Mouse (Mus musculus) kidney, adult 2 months (tissue): ENCODE data around the gene Ino80e.

Experiments used
- CTCF ChIP-seq: fragments of 200-500 bp; conservative IDR thresholded peaks from 2 replicates; pipeline ENCODE4 v1.5.1; 2011; ENCODE audit warnings: low read depth, mild to moderate bottlenecking, control low read depth, low read length, moderate library complexity, mixed read lengths; ENCODE audit not compliant: insufficient read depth, insufficient read length
- POLR2A ChIP-seq: fragments of 200-500 bp; IDR thresholded peaks from one replicate; pipeline ENCODE4 v1.6.1; 2011; ENCODE audit warnings: low read depth, low read length, control low read depth

- TF ChIP-seq CTCF (no peak), POLR2A (no peak)
Observed at GRCm38 (mm10) chr7:126850161-126850560, 12.0 kb downstream of the Ino80e start.
